Mouse (Mus musculus) midbrain, embryonic 10.5 days (tissue): ENCODE data around the gene Saa1. TPM values are rescaled to one million over a fixed set of nuclear protein-coding genes. Genes with fewer than 3 reads are reported as not detected.
"Not testable (repeated sequence)": the region's sequence is repeated elsewhere in the genome, so short reads cannot be mapped to it uniquely, and the experiment has no call there.

ENCODE experiments used
- DNase-seq: peaks from one replicate; pipeline ENCODE4 v3.0.0-alpha.2; 2017; ENCODE audit warnings: low spot score
- H3K27ac ChIP-seq: fragments of 300-500 bp; sonication (generic); replicated peaks from 2 replicates; pipeline ENCODE4 v1.5.1; 2016; ENCODE audit warnings: mild to moderate bottlenecking
- H3K27me3 ChIP-seq: fragments of 300-500 bp; sonication (generic); 2 replicates; pipeline ENCODE4 v1.6.1; 2016; ENCODE audit warnings: low read depth, mild to moderate bottlenecking; ENCODE audit not compliant: poor library complexity, severe bottlenecking
- H3K36me3 ChIP-seq: fragments of 300-500 bp; sonication (generic); 2 replicates; pipeline ENCODE4 v1.6.1; 2016; ENCODE audit warnings: mild to moderate bottlenecking, moderate library complexity
- H3K4me1 ChIP-seq: fragments of 300-500 bp; sonication (generic); 2 replicates; pipeline ENCODE4 v1.6.1; 2016
- H3K4me3 ChIP-seq: fragments of 300-500 bp; sonication (generic); 2 replicates; pipeline ENCODE4 v1.5.1; 2016; ENCODE audit warnings: mild to moderate bottlenecking, moderate library complexity
- H3K9me3 ChIP-seq: fragments of 300-500 bp; sonication (generic); replicated peaks from 2 replicates; pipeline ENCODE4 v1.6.1; 2016; ENCODE audit warnings: mild to moderate bottlenecking
- WGBS: fragments of 180-500 bp; shearing (Covaris S2); methylation state at CpG from one replicate; pipeline ENCODE4 v1.1.7; 2016; 5-methylcytosine and 5-hydroxymethylcytosine counted together
- polyA plus RNA-seq: library from polyadenylated mRNA; unstranded; fragments of >200 nt; fragmentation: Nextera tagmentation; extraction: Ambion mirVana; gene quantifications from 2 replicates; pipeline ENCODE4 v1.2.1, GENCODE M21; 2016

The Saa1 gene
- 0.21 TPM in 1 of 2 replicates, not detected in the other for polyA plus RNA-seq

- not testable (repeated sequence) for H3K36me3 ChIP-seq, H3K4me3 ChIP-seq, H3K4me1 ChIP-seq, DNase-seq, H3K9me3 ChIP-seq, H3K27me3 ChIP-seq, H3K27ac ChIP-seq
- WGBS, result 95% methylated on average over 3 of the region's 3 CpGs
Observed at GRCm38 (mm10) chr7:46742880-46743279, at the start of gene Saa1. Gene Saa1 (minus strand): TSS chr7:46742980.

GRCm38 (mm10) chr7:46789177-46789849 is 46.5 kb upstream of the Saa1 start:
- no peak for DNase-seq
- 91% methylated on average over 5 of the region's 5 CpGs for WGBS
- H3K36me3 ChIP-seq, result peaks cover 63% of the 10 kb centered on the region
- no peak overlapping the region for H3K27ac ChIP-seq
- H3K9me3 ChIP-seq, result no peaks in the 10 kb centered on the region
- H3K4me1 ChIP-seq, result peaks cover 3% of the 10 kb centered on the region
- H3K27me3 ChIP-seq, result no peaks in the 10 kb centered on the region
- no peak overlapping the region for H3K4me3 ChIP-seq

- WGBS, result 71% methylated on average over 4 of the region's 4 CpGs
- Histone ChIP-seq H3K27me3 (no peaks in the 10 kb centered on the region), H3K27ac (no peak overlapping the region), H3K4me1 (no peaks in the 10 kb centered on the region), H3K9me3 (no peaks in the 10 kb centered on the region), H3K36me3 (peaks cover 91% of the 10 kb centered on the region), H3K4me3 (no peak overlapping the region)
- DNase-seq, result peak; percentile 59
Observed at GRCm38 (mm10) chr7:46770706-46771105, 27.9 kb upstream of the Saa1 start.

GRCm38 (mm10) chr7:46768451-46768850 is 25.7 kb upstream of the Saa1 start:
- H3K4me3 ChIP-seq, result no peak overlapping the region
- no peaks in the 10 kb centered on the region for H3K9me3 ChIP-seq
- H3K36me3 ChIP-seq, result peaks cover 85% of the 10 kb centered on the region
- DNase-seq, result no peak
- H3K27me3 ChIP-seq, result no peaks in the 10 kb centered on the region
- H3K4me1 ChIP-seq, result peaks cover 5% of the 10 kb centered on the region; the same call in 1 of the 2 replicates
- WGBS, result 95% methylated on average over 7 of the region's 7 CpGs
- no peak overlapping the region for H3K27ac ChIP-seq

GRCm38 (mm10) chr7:46767371-46767770 is 24.6 kb upstream of the Saa1 start:
- H3K4me1 ChIP-seq, result peaks cover 5% of the 10 kb centered on the region; the same call in 1 of the 2 replicates
- no peaks in the 10 kb centered on the region for H3K27me3 ChIP-seq
- DNase-seq, result no peak
- H3K4me3 ChIP-seq, result no peak overlapping the region
- H3K27ac ChIP-seq, result no peak overlapping the region
- no peaks in the 10 kb centered on the region for H3K9me3 ChIP-seq
- peaks cover 85% of the 10 kb centered on the region for H3K36me3 ChIP-seq

- H3K36me3 ChIP-seq, result peaks cover 94% of the 10 kb centered on the region
Observed at GRCm38 (mm10) chr7:46764672-46765071, 21.9 kb upstream of the Saa1 start.

GRCm38 (mm10) chr7:46762601-46763000 is 19.8 kb upstream of the Saa1 start:
- Histone ChIP-seq H3K9me3 (no peaks in the 10 kb centered on the region), H3K36me3 (peaks cover 83% of the 10 kb centered on the region)
- WGBS, result 90% methylated on average over 5 of the region's 5 CpGs

More at GRCm38 (mm10) chr7:46764672-46765071, 21.9 kb upstream of the Saa1 start:
- Histone ChIP-seq H3K27ac (no peak overlapping the region), H3K27me3 (no peaks in the 10 kb centered on the region), H3K4me3 (no peak overlapping the region), H3K4me1 (peaks cover 5% of the 10 kb centered on the region; the same call in 1 of the 2 replicates), H3K9me3 (no peaks in the 10 kb centered on the region)
- DNase-seq, result no peak
- WGBS, result 80% methylated on average over 8 of the region's 8 CpGs

GRCm38 (mm10) chr7:46761049-46761795 is 18.4 kb upstream of the Saa1 start:
- 79% methylated on average over 11 of the region's 11 CpGs for WGBS
- Histone ChIP-seq H3K36me3 (peaks cover 69% of the 10 kb centered on the region), H3K27ac (no peak overlapping the region), H3K4me3 (no peak overlapping the region), H3K9me3 (no peaks in the 10 kb centered on the region), H3K27me3 (no peaks in the 10 kb centered on the region), H3K4me1 (peaks cover 5% of the 10 kb centered on the region; the same call in 1 of the 2 replicates)
- DNase-seq, result no peak

More at GRCm38 (mm10) chr7:46762601-46763000, 19.8 kb upstream of the Saa1 start:
- H3K4me1 ChIP-seq, result peaks cover 5% of the 10 kb centered on the region; the same call in 1 of the 2 replicates
- no peak overlapping the region for H3K4me3 ChIP-seq
- H3K27ac ChIP-seq, result no peak overlapping the region
- no peaks in the 10 kb centered on the region for H3K27me3 ChIP-seq
- no peak for DNase-seq

- 83% methylated on average over 3 of the region's 3 CpGs for WGBS
- Histone ChIP-seq H3K4me1 (peaks cover 7% of the 10 kb centered on the region; the same call in 1 of the 2 replicates), H3K9me3 (no peaks in the 10 kb centered on the region), H3K36me3 (no peaks in the 10 kb centered on the region), H3K4me3 (no peak within 1 kb of the TSS), H3K27me3 (no peaks in the 10 kb centered on the region), H3K27ac (no peak within 1 kb of the TSS)
- DNase-seq, result no peak
Observed at GRCm38 (mm10) chr7:46751490-46751889, 8.7 kb upstream of the Saa1 start, which contains the start of gene Saa2. Gene Saa2 (plus strand): TSS chr7:46751790.

GRCm38 (mm10) chr7:46748459-46748858 is 5.7 kb upstream of the Saa1 start:
- 52% methylated on average over 3 of the region's 3 CpGs for WGBS
- Histone ChIP-seq H3K4me1 (peaks cover 7% of the 10 kb centered on the region; the same call in 1 of the 2 replicates), H3K27me3 (no peaks in the 10 kb centered on the region), H3K4me3 (no peak overlapping the region), H3K27ac (no peak overlapping the region; the same call in 1 of the 2 replicates), H3K9me3 (no peaks in the 10 kb centered on the region), H3K36me3 (no peaks in the 10 kb centered on the region)
- DNase-seq, result no peak

GRCm38 (mm10) chr7:46746381-46746780 is 3.6 kb upstream of the Saa1 start:
- 89% methylated on average over 7 of the region's 7 CpGs for WGBS
- Histone ChIP-seq H3K27me3 (no peaks in the 10 kb centered on the region), H3K27ac (no peak overlapping the region), H3K36me3 (no peaks in the 10 kb centered on the region), H3K9me3 (no peaks in the 10 kb centered on the region), H3K4me1 (peaks cover 7% of the 10 kb centered on the region; the same call in 1 of the 2 replicates), H3K4me3 (no peak overlapping the region)
- no peak for DNase-seq

GRCm38 (mm10) chr7:46745816-46746215 is 3.0 kb upstream of the Saa1 start:
- Histone ChIP-seq H3K4me3 (no peak overlapping the region), H3K27ac (no peak overlapping the region), H3K4me1 (peaks cover 7% of the 10 kb centered on the region; the same call in 1 of the 2 replicates), H3K9me3 (no peaks in the 10 kb centered on the region), H3K36me3 (no peaks in the 10 kb centered on the region), H3K27me3 (no peaks in the 10 kb centered on the region)
- no peak for DNase-seq
- 84% methylated on average over 3 of the region's 3 CpGs for whole genome bisulfite sequencing

GRCm38 (mm10) chr7:46740041-46740440 is 2.7 kb downstream of the Saa1 start:
- not testable (repeated sequence) for DNase-seq, H3K27me3 ChIP-seq, H3K27ac ChIP-seq, H3K4me1 ChIP-seq, H3K36me3 ChIP-seq, H3K4me3 ChIP-seq, H3K9me3 ChIP-seq
- WGBS, result 87% methylated on average over 5 of the region's 5 CpGs
